Mouse (Mus musculus) spleen, adult 2 months (tissue): ENCODE data around the gene Eln.

Experiments used
- CTCF ChIP-seq: fragments of 200-500 bp; IDR thresholded peaks from 2 replicates; pipeline ENCODE4 v1.5.1; 2011; ENCODE audit warnings: mild to moderate bottlenecking, inconsistent platforms; ENCODE audit not compliant: insufficient read depth, insufficient read length, insufficient replicate concordance; ENCODE audit errors: extremely low read depth
- POLR2A ChIP-seq: fragments of 200-500 bp; IDR thresholded peaks from 2 replicates; pipeline ENCODE4 v1.6.1; 2011; ENCODE audit warnings: low read depth, low read length, inconsistent platforms

DNA sequence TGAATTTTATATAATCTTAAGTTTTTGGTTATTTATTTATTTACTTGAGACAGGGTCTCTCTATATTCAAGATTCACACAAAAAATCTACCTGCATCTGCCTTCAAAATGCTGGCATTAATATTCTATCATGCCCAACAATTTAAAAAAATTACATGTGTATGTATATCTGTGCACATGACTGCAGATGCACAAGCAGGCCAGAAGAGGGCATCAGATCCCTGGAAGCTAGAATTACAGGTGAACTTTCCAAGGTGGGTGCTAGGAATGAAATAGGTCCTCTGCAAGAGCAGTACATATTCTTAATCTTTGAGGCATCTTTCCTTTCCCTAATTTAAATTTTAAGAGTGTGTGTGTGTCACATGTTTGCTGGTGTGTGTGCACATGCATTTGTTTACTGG is 33.8 kb upstream of the Eln start:
- TF ChIP-seq CTCF, result no peak
- TF ChIP-seq POLR2A, result no peak
